11 mouse cellular contexts compared by ENCODE assay signal in the genomic region with DNA sequence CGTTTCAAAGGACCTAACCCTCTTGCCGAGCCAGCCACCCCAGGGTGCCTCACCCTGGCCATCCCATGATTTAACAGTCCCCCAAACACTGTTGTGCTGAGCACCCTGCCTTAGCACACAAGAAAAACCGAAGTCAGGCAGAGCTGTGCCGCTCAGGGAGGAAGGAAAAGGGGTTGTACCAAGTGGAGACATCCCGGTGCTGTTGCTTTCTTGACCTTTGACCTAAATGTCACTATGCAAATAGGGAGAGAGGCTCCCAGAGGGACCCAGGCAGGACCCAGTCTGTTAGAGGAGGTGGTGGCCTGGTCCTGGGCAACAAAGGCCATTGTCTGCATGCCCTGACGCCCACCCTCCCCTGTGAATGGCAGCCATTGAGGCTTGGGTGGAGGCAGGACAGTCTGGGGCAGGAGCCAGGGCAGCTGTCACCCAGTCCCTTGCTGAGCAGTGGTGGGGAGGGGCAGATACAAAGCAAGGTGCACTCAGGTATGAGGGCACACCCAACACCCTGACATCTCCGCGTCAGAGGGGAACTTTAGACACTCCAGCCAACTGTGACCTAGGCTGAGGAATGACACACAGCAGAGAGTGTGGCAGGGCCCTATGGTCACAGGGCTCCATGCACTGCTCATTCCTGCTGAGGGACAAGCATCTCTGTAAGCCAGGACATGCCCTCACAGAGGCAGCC. TPM values are rescaled to one million over a fixed set of nuclear protein-coding genes. Genes with fewer than 3 reads are reported as not detected.
DNase-seq lines count a peak whose midpoint lies in the region; ATAC-seq and TF ChIP-seq lines count a peak whose summit lies in the region.
"Had no signal": no experiment of that assay in that cellular context is flagged by ENCODE, and none has a peak within 500 bp of the region (broad histone marks: within the 10 kb centered on the region; RNA-seq: fewer than 3 reads in every experiment).

No protein-coding gene starts in this region.

- H3K9ac ChIP-seq in liver, embryonic 11.5 days (ENCODE audit: low read depth, low read length) = 0 out of 2 replicates have a peak overlapping the region, but pooled peaks have one; percentile 7
- H3K9ac ChIP-seq: forebrain, embryonic 15.5 days had no signal

- H3K27me3 ChIP-seq in liver, embryonic 11.5 days (replicated peaks; ENCODE audit: control insufficient read depth, insufficient read depth, low read length) = no peaks in the 10 kb centered on the region
- H3K27me3 ChIP-seq in kidney, adult 2 months (replicated peaks; ENCODE audit: control insufficient read depth, insufficient read depth, low read length) = no peaks in the 10 kb centered on the region
- H3K27me3 ChIP-seq: forebrain, embryonic 15.5 days; kidney, embryonic 15.5 days had no signal

- no peak for TF ChIP-seq CTCF in kidney, adult 2 months (conservative IDR thresholded peaks at IDR 0.05; ENCODE audit: insufficient read depth, insufficient read length, low read depth, low read length)

- no peak for TF ChIP-seq POLR2A in kidney, adult 2 months (IDR thresholded peaks at IDR 0.05; ENCODE audit: low read depth, low read length)

- no peak overlapping the region for H3K4me2 ChIP-seq in liver, embryonic 11.5 days
- H3K4me2 ChIP-seq: forebrain, embryonic 15.5 days; kidney, embryonic 15.5 days had no signal

- H3K36me3 ChIP-seq in liver, embryonic 11.5 days (ENCODE audit: control insufficient read depth, insufficient read depth, low read length) = no peaks in the 10 kb centered on the region
- H3K36me3 ChIP-seq in kidney, adult 2 months (ENCODE audit: control insufficient read depth, insufficient read depth, low read length) = no peaks in the 10 kb centered on the region
- H3K36me3 ChIP-seq: forebrain, embryonic 15.5 days; kidney, embryonic 15.5 days had no signal

- no peak for DNase-seq in liver, embryonic 11.5 days (ENCODE audit: low spot score)
- no peak for DNase-seq in liver
- peak; percentile 53 to 63 for DNase-seq in B cell, adult 2 months
- peak; percentile 90 for DNase-seq in brain, adult 2 months (ENCODE audit: low read depth, low spot score)
- DNase-seq in right cerebral cortex, adult 18-20 months = no peak
- DNase-seq in kidney, adult 2 months = no peak
- DNase-seq: lung, postnatal 36 days had no signal

- no peak for ATAC-seq in liver, embryonic 11.5 days (replicated peaks; ENCODE audit: low FRiP score)
- ATAC-seq in monocyte, adult 5-6 weeks (replicated peaks; ENCODE audit: insufficient number of reproducible peaks, low FRiP score, low TSS enrichment, poor library complexity, severe bottlenecking) = peak; percentile 14; the same call in 1 of the 2 replicates
- ATAC-seq: activated CD4-positive, CD25-positive, alpha-beta regulatory T cell, adult 4 months; forebrain, embryonic 15.5 days had no signal

- peaks cover 30% of the 10 kb centered on the region for H3K4me1 ChIP-seq in liver, embryonic 11.5 days (replicated peaks; ENCODE audit: control insufficient read depth, insufficient read depth, low read length)
- no peaks in the 10 kb centered on the region for H3K4me1 ChIP-seq in kidney, adult 2 months (ENCODE audit: control insufficient read depth, insufficient read depth, low read length)
- H3K4me1 ChIP-seq: forebrain, embryonic 15.5 days had no signal

- H3K4me3 ChIP-seq in liver, embryonic 11.5 days (ENCODE audit: low read depth, low read length) = no peak overlapping the region
- no peak overlapping the region for H3K4me3 ChIP-seq in kidney, adult 2 months (ENCODE audit: insufficient read depth, low read depth, low read length)
- H3K4me3 ChIP-seq: forebrain, embryonic 15.5 days; kidney, embryonic 15.5 days had no signal

- H3K9me3 ChIP-seq in liver, embryonic 11.5 days (ENCODE audit: control insufficient read depth, low read length) = no peaks in the 10 kb centered on the region
- H3K9me3 ChIP-seq: forebrain, embryonic 15.5 days; kidney, embryonic 15.5 days had no signal

- H3K27ac ChIP-seq in liver, embryonic 11.5 days (ENCODE audit: low read depth, low read length) = peak overlapping the region; percentile 53
- H3K27ac ChIP-seq in kidney, adult 2 months (ENCODE audit: insufficient read depth, low read depth, low read length) = no peak overlapping the region
- H3K27ac ChIP-seq: forebrain, embryonic 15.5 days had no signal

- 40% methylated on average over 8 of the region's 8 CpGs for WGBS in liver, embryonic 11.5 days
- 57% methylated on average over 8 of the region's 8 CpGs for WGBS in kidney, adult 2 months

RNA-seq across cellular contexts. Expression of gene Get4, which starts 33.4 kb away (rescaled TPM):
- 208 and 209 TPM in 2 replicates for polyA plus RNA-seq in liver, embryonic 11.5 days (2014; fragmentation: Nextera tagmentation; extraction: Ambion mirVana)
- 20.5 to 26.5 TPM (median 21.0 TPM) in 3 replicates for total RNA-seq in monocyte, adult 5-6 weeks (2017)
- polyA plus RNA-seq in kidney, adult 2 months (2012; rRNA removed) = 79.3 and 96.2 TPM in 2 replicates

RNA-seq across cellular contexts. Expression of gene Adap1, which starts 39.9 kb away (rescaled TPM):
- polyA plus RNA-seq in liver, embryonic 11.5 days (2014; fragmentation: Nextera tagmentation; extraction: Ambion mirVana) = 7.2 and 8.1 TPM in 2 replicates
- total RNA-seq in monocyte, adult 5-6 weeks (2017) = 67.3 to 90.2 TPM (median 72.6 TPM) in 3 replicates
- 29.5 and 34.2 TPM in 2 replicates for polyA plus RNA-seq in kidney, adult 2 months (2012; rRNA removed)

Comparison
In these comparisons a context has a peak if more than half of its experiments do, and no peak if none do; other contexts are left out.
1. DNase-seq: peak in B cell, adult 2 months (2 of 2) and brain, adult 2 months (single experiment); none in liver, embryonic 11.5 days (single experiment), liver (single experiment), right cerebral cortex, adult 18-20 months (single experiment) and kidney, adult 2 months (single experiment).